Mouse (Mus musculus) thymus, adult 2 months (tissue): Measurements from ENCODE around the gene Styx. TPM values are rescaled to one million over a fixed set of nuclear protein-coding genes. Genes with fewer than 3 reads are reported as not detected.

Experiments used
- DNase-seq: peaks from one replicate; pipeline ENCODE4 v3.0.0; 2021
- H3K27ac ChIP-seq: fragments of 200-500 bp; 2 replicates; pipeline ENCODE4 v1.5.1; 2012; ENCODE audit warnings: low read length, control low read depth; ENCODE audit not compliant: control insufficient read depth, insufficient read depth
- H3K27me3 ChIP-seq: fragments of 200-500 bp; 2 replicates; pipeline ENCODE4 v1.6.1; 2012; ENCODE audit warnings: mild to moderate bottlenecking, low read length, moderate library complexity, mixed read lengths; ENCODE audit not compliant: control insufficient read depth, insufficient read depth
- H3K36me3 ChIP-seq: fragments of 200-500 bp; 2 replicates; pipeline ENCODE4 v1.6.1; 2012; ENCODE audit warnings: mild to moderate bottlenecking, low read length, moderate library complexity; ENCODE audit not compliant: control insufficient read depth, insufficient read depth
- H3K4me1 ChIP-seq: fragments of 200-500 bp; replicated peaks from 2 replicates; pipeline ENCODE4 v1.6.1; 2012; ENCODE audit warnings: low read length; ENCODE audit not compliant: control insufficient read depth, insufficient read depth
- H3K4me3 ChIP-seq: fragments of 200-500 bp; 2 replicates; pipeline ENCODE4 v1.5.1; 2012; ENCODE audit warnings: mild to moderate bottlenecking, low read length, control low read depth, moderate library complexity; ENCODE audit not compliant: control insufficient read depth, insufficient read depth
- CTCF ChIP-seq: fragments of 200-500 bp; IDR thresholded peaks from 2 replicates; pipeline ENCODE4 v1.5.1; 2012; ENCODE audit warnings: mild to moderate bottlenecking, control low read depth, low read length, moderate library complexity, borderline replicate concordance; ENCODE audit not compliant: control insufficient read depth, poor library complexity, insufficient read depth; ENCODE audit errors: extremely low read depth
- POLR2A ChIP-seq: fragments of 200-500 bp; IDR thresholded peaks from 2 replicates; pipeline ENCODE4 v1.6.1; 2012; ENCODE audit warnings: mild to moderate bottlenecking, low read length, control low read depth, moderate library complexity; ENCODE audit not compliant: control insufficient read depth, poor library complexity, insufficient read depth; ENCODE audit errors: extremely low read depth
- WGBS: fragments of 180-500 bp; shearing (Covaris S2); methylation state at CpG from one replicate; pipeline ENCODE4 v1.1.7; 2018; 5-methylcytosine and 5-hydroxymethylcytosine counted together
- polyA plus RNA-seq: library from polyadenylated mRNA; depleted of rRNA; stranded (reverse); fragments of >200 nt; gene quantifications from 2 replicates; pipeline ENCODE4 v1.2.3, GENCODE M21; 2012; rRNA removed

Gene Styx
- polyA plus RNA-seq, 1 experiment = 22.6 TPM

DNA sequence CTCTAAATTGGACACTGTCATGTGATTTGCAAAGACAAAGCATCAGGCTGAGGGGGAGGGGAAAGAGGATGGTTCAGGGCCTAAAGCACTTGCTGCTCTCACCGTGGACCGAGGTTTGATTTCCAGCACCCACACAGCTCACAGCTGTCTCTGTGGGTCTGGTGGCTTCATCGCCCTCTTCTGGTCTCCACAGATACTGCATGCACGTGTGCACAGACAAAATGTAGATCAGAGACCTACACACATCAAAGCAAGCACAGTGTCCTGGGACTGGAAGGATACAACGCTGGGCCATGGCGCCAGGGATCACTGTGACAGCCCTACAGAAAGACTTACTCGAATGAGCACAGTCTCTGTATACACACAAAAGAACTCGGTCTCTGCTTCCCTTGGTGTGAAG is 118.6 kb downstream of the Styx start:
- TF ChIP-seq CTCF (no peak), POLR2A (no peak)
- no peak for DNase-seq
- H3K4me3 ChIP-seq = no peak overlapping the region
- H3K4me1 ChIP-seq = no peaks in the 10 kb centered on the region
- WGBS = 92% methylated on average over 8 of the region's 8 CpGs
- no peaks in the 10 kb centered on the region for H3K36me3 ChIP-seq
- no peak overlapping the region for H3K27ac ChIP-seq
- H3K27me3 ChIP-seq = no peaks in the 10 kb centered on the region

Other genes starting within 250 kb of the Styx start
- 9.0 and 12.7 TPM in 2 replicates for gene Gpr137c, start 131.4 kb upstream of the Styx start, polyA plus RNA-seq
- 7.0 and 10.8 TPM in 2 replicates for gene Txndc16, start 130.8 kb upstream of the Styx start, polyA plus RNA-seq
- gene Ero1l, start 32.3 kb upstream of the Styx start, polyA plus RNA-seq = 7.5 and 8.6 TPM in 2 replicates
- 29.4 and 38.0 TPM in 2 replicates for gene Psmc6, start 21.3 kb upstream of the Styx start, polyA plus RNA-seq
- gene Gnpnat1, start 53.8 kb downstream of the Styx start, polyA plus RNA-seq = 3.6 and 4.0 TPM in 2 replicates
- gene Fermt2, start 179.0 kb downstream of the Styx start, polyA plus RNA-seq = 3.9 and 8.2 TPM in 2 replicates